Mouse (Mus musculus): ENCODE data around the gene Slc9a8. TPM values are rescaled to one million over a fixed set of nuclear protein-coding genes. Genes with fewer than 3 reads are reported as not detected.

Gene Slc9a8
- total RNA-seq, 1 experiment from 2014 or later, result 32.1 TPM

- peak; percentile 54 for DNase-seq
Observed at GRCm38 (mm10) chr2:167483081-167483826, 61.7 kb downstream of the Slc9a8 start.

- DNase-seq, result peak; percentile 69
Observed at GRCm38 (mm10) chr2:167483827-167484410, 62.4 kb downstream of the Slc9a8 start.

- no peak for DNase-seq
Observed at GRCm38 (mm10) chr2:167484932-167485331, 63.4 kb downstream of the Slc9a8 start.

- DNase-seq, result peak; percentile 93
Observed at GRCm38 (mm10) chr2:167485501-167486377, 64.2 kb downstream of the Slc9a8 start.

- DNase-seq, result no peak
Observed at GRCm38 (mm10) chr2:167486573-167486972, 65.1 kb downstream of the Slc9a8 start.

GRCm38 (mm10) chr2:167487551-167487950 lies 66.0 kb downstream of the Slc9a8 start:
- no peak for DNase-seq

GRCm38 (mm10) chr2:167487994-167488393 lies 66.5 kb downstream of the Slc9a8 start:
- peak; percentile 44 for DNase-seq

GRCm38 (mm10) chr2:167490813-167491525 lies 69.5 kb downstream of the Slc9a8 start:
- peak; percentile 61 for DNase-seq

GRCm38 (mm10) chr2:167491757-167492708 lies 70.5 kb downstream of the Slc9a8 start, which contains the start of gene Rnf114:
Rnf114 (plus strand) TSS chr2:167492645.
- DNase-seq, result peak; percentile 78

GRCm38 (mm10) chr2:167492713-167493636 lies 71.5 kb downstream of the Slc9a8 start, which contains the start of gene Spata2:
Spata2 (minus strand) TSS chr2:167492887.
- peak; percentile 95 for DNase-seq

GRCm38 (mm10) chr2:167496437-167496836 lies 74.9 kb downstream of the Slc9a8 start:
- DNase-seq, result no peak

- peak; percentile 69 for DNase-seq
Observed at GRCm38 (mm10) chr2:167497272-167497671, 75.8 kb downstream of the Slc9a8 start.

- peak; percentile 30 for DNase-seq
Observed at GRCm38 (mm10) chr2:167502554-167503252, 81.2 kb downstream of the Slc9a8 start.

- DNase-seq, result peak; percentile 95
Observed at GRCm38 (mm10) chr2:167503253-167503895, 81.9 kb downstream of the Slc9a8 start.

GRCm38 (mm10) chr2:167503896-167504349 lies 82.4 kb downstream of the Slc9a8 start:
- DNase-seq, result peak; percentile 82

- no peak for DNase-seq
Observed at GRCm38 (mm10) chr2:167505127-167505526, 83.6 kb downstream of the Slc9a8 start.

GRCm38 (mm10) chr2:167506546-167507260 lies 85.2 kb downstream of the Slc9a8 start:
- DNase-seq, result no peak
